In the genomic region with DNA sequence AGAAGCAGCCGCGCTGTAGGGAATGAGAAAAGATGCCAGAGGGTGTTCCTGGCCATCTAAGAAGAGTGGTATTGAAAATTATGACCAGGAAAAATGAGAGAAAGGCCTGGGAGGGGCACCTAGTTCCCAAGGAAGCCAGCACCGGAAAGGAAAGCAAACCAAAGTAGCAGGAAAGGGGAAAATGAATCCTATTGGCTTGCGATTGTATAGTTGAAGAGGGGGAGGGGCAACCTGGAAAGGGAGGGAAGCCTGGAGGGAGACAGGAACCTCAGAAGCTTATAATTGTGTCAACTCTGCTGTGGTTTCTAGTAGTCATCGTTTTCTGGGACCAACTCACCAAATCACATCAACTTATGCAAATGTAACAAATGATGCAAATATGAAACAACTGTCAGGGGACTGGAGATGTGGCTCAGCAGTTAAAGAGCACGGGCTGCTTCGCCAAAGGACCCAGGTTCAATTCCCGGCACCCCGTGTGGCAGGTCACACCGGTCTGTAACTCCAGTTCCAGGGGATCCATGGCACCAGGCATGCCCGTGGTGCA, we compare ENCODE assay signal across 10 mouse cellular contexts.
DNase-seq lines count a peak whose midpoint lies in the region; ATAC-seq and TF ChIP-seq lines count a peak whose summit lies in the region.
"Had no signal": no experiment of that assay in that cellular context is flagged by ENCODE, and none has a peak within 500 bp of the region (broad histone marks: within the 10 kb centered on the region; RNA-seq: fewer than 3 reads in every experiment).

No protein-coding gene starts in this region.

- peak overlapping the region; percentile 83 for H3K4me2 ChIP-seq in intestine, embryonic 14.5 days (ENCODE audit: low read length)
- no peak overlapping the region for H3K4me2 ChIP-seq in intestine, postnatal 0 days (replicated peaks; ENCODE audit: low read depth)
- H3K4me2 ChIP-seq in heart, postnatal 0 days (ENCODE audit: low read depth, low read length), result peak overlapping the region; percentile 85

- H3K9me3 ChIP-seq in intestine, embryonic 14.5 days (ENCODE audit: control insufficient read depth, low read length), result no peaks in the 10 kb centered on the region
- H3K9me3 ChIP-seq in intestine, postnatal 0 days (ENCODE audit: control insufficient read depth), result no peaks in the 10 kb centered on the region
- no peaks in the 10 kb centered on the region for H3K9me3 ChIP-seq in embryonic facial prominence, embryonic 10.5 days
- no peaks in the 10 kb centered on the region for H3K9me3 ChIP-seq in heart, postnatal 0 days (replicated peaks; ENCODE audit: control insufficient read depth, low read length)
- H3K9me3 ChIP-seq: liver, embryonic 13.5 days had no signal

- H3K27ac ChIP-seq in intestine, embryonic 14.5 days (ENCODE audit: low read depth), result 0 out of 2 replicates have a peak overlapping the region, but pooled peaks have one; percentile 86
- H3K27ac ChIP-seq in intestine, postnatal 0 days (ENCODE audit: low read depth, low read length), result no peak overlapping the region
- no peak overlapping the region for H3K27ac ChIP-seq in embryonic facial prominence, embryonic 10.5 days (replicated peaks)
- peak overlapping the region; percentile 100 for H3K27ac ChIP-seq in heart, postnatal 0 days (ENCODE audit: low read depth)
- H3K27ac ChIP-seq: liver, embryonic 13.5 days had no signal

- TF ChIP-seq EP300 in heart, postnatal 0 days (IDR thresholded peaks at IDR 0.05; ENCODE audit: low read depth), result no peak

- H3K36me3 ChIP-seq in intestine, embryonic 14.5 days (ENCODE audit: control insufficient read depth, insufficient read depth, low read length), result no peaks in the 10 kb centered on the region
- H3K36me3 ChIP-seq in intestine, postnatal 0 days (ENCODE audit: control insufficient read depth, insufficient read depth), result no peaks in the 10 kb centered on the region
- no peaks in the 10 kb centered on the region for H3K36me3 ChIP-seq in embryonic facial prominence, embryonic 10.5 days (replicated peaks)
- peaks cover 3% of the 10 kb centered on the region; the same call in 1 of the 2 replicates for H3K36me3 ChIP-seq in heart, postnatal 0 days (replicated peaks; ENCODE audit: control insufficient read depth, insufficient read depth, low read length)
- H3K36me3 ChIP-seq: liver, embryonic 13.5 days had no signal

- ATAC-seq in intestine, embryonic 14.5 days (replicated peaks; ENCODE audit: low FRiP score, low TSS enrichment, low read depth), result no peak
- ATAC-seq in intestine, postnatal 0 days, result no peak
- no peak for ATAC-seq in heart, postnatal 0 days (ENCODE audit: insufficient read depth, low read depth)
- ATAC-seq in erythroblast, adult 5-6 weeks (replicated peaks; ENCODE audit: low FRiP score, poor library complexity, severe bottlenecking), result no peak

- no peak overlapping the region for H3K4me3 ChIP-seq in intestine, embryonic 14.5 days (ENCODE audit: low read depth, low read length)
- no peak overlapping the region for H3K4me3 ChIP-seq in intestine, postnatal 0 days (ENCODE audit: low read depth, low read length)
- H3K4me3 ChIP-seq in embryonic facial prominence, embryonic 10.5 days, result 0 out of 2 replicates have a peak overlapping the region, but pooled peaks have one; percentile 90
- H3K4me3 ChIP-seq in heart, postnatal 0 days (ENCODE audit: low read depth, low read length), result peak overlapping the region; percentile 89

- no peak for TF ChIP-seq CTCF in intestine, postnatal 0 days (IDR thresholded peaks at IDR 0.05; ENCODE audit: low read depth)
- TF ChIP-seq CTCF in heart, postnatal 0 days (IDR thresholded peaks at IDR 0.05; ENCODE audit: low read depth), result no peak

- no peak overlapping the region for H3K9ac ChIP-seq in intestine, embryonic 14.5 days (ENCODE audit: low read length)
- H3K9ac ChIP-seq in intestine, postnatal 0 days (ENCODE audit: low read depth, low read length), result no peak overlapping the region
- peak overlapping the region; percentile 81; the same call in 1 of the 2 replicates for H3K9ac ChIP-seq in heart, postnatal 0 days (replicated peaks; ENCODE audit: low read depth, low read length)
- H3K9ac ChIP-seq: liver, embryonic 13.5 days had no signal

- WGBS in intestine, embryonic 14.5 days, result 77% methylated on average over 11 of the region's 11 CpGs
- 80% methylated on average over 11 of the region's 11 CpGs for WGBS in intestine, postnatal 0 days
- 71% methylated on average over 11 of the region's 11 CpGs for WGBS in embryonic facial prominence, embryonic 10.5 days
- WGBS in heart, postnatal 0 days, result 64% methylated on average over 11 of the region's 11 CpGs

- H3K4me1 ChIP-seq in intestine, embryonic 14.5 days (replicated peaks; ENCODE audit: control insufficient read depth, insufficient read depth, low read length), result peaks cover 66% of the 10 kb centered on the region
- H3K4me1 ChIP-seq in intestine, postnatal 0 days (replicated peaks; ENCODE audit: control insufficient read depth, insufficient read depth, low read length), result peaks cover 4% of the 10 kb centered on the region; the same call in 1 of the 2 replicates
- peaks cover 81% of the 10 kb centered on the region for H3K4me1 ChIP-seq in embryonic facial prominence, embryonic 10.5 days
- H3K4me1 ChIP-seq in heart, postnatal 0 days (ENCODE audit: control insufficient read depth, insufficient read depth), result peaks cover 55% of the 10 kb centered on the region

- H3K27me3 ChIP-seq in intestine, embryonic 14.5 days (replicated peaks; ENCODE audit: control insufficient read depth, insufficient read depth, low read length), result no peaks in the 10 kb centered on the region
- H3K27me3 ChIP-seq in intestine, postnatal 0 days (replicated peaks; ENCODE audit: control insufficient read depth, insufficient read depth, low read length), result no peaks in the 10 kb centered on the region
- H3K27me3 ChIP-seq in embryonic facial prominence, embryonic 10.5 days (replicated peaks; ENCODE audit: low read depth, poor library complexity, severe bottlenecking), result peaks cover 61% of the 10 kb centered on the region
- H3K27me3 ChIP-seq in heart, postnatal 0 days (ENCODE audit: control insufficient read depth, insufficient read depth, low read length), result no peaks in the 10 kb centered on the region

- no peak for DNase-seq in intestine, embryonic 14.5 days (ENCODE audit: low spot score)
- no peak for DNase-seq in embryonic facial prominence, embryonic 10.5 days (ENCODE audit: low spot score)
- no peak for DNase-seq in heart, postnatal 0 days (ENCODE audit: low spot score)
- DNase-seq in lung, postnatal 36 days, result peak; percentile 73
- DNase-seq in left cerebral cortex, postnatal 25 days (ENCODE audit: low spot score in 2 of 2), result no peak
- DNase-seq: cerebellum, adult 11-12 months; gastrocnemius, postnatal 10 days; liver, embryonic 13.5 days had no signal

- intact Hi-C loops in left cerebral cortex, postnatal 25 days (cut with DNase I), result loop anchor here (10.0 kb wide), 1 partner anchor 308 kb away; no protein-coding TSS in a partner anchor

Comparison
In these comparisons a context has a peak if more than half of its experiments do, and no peak if none do; other contexts are left out.
1. H3K27ac ChIP-seq: peak in intestine, embryonic 14.5 days (single experiment) and heart, postnatal 0 days (single experiment); none in intestine, postnatal 0 days (single experiment) and embryonic facial prominence, embryonic 10.5 days (single experiment).
2. H3K4me3 ChIP-seq: peak in embryonic facial prominence, embryonic 10.5 days (single experiment) and heart, postnatal 0 days (single experiment); none in intestine, embryonic 14.5 days (single experiment) and intestine, postnatal 0 days (single experiment).